Mouse (Mus musculus) sigmoid colon, adult 10 weeks (tissue): Measurements from ENCODE around the gene Htra2. TPM values are rescaled to one million over a fixed set of nuclear protein-coding genes. Genes with fewer than 3 reads are reported as not detected.

Source experiments
- polyA plus RNA-seq: library from polyadenylated mRNA; stranded (reverse); fragments of 350-450 nt; fragmentation: Illumina TruSeq; extraction: RNeasy Lipid Tissue Mini Kit (QIAGEN cat#74804); gene quantifications from one replicate; pipeline ENCODE4 v1.2.3, GENCODE M21; 2014; ENCODE audit warnings: low read depth, low replicate concordance

Gene Htra2
- 3.1 TPM for polyA plus RNA-seq

GRCm38 (mm10) chr6:83054871-83055431, at the start of gene Htra2:
Gene Htra2 (minus strand): TSS chr6:83055273.

DNA sequence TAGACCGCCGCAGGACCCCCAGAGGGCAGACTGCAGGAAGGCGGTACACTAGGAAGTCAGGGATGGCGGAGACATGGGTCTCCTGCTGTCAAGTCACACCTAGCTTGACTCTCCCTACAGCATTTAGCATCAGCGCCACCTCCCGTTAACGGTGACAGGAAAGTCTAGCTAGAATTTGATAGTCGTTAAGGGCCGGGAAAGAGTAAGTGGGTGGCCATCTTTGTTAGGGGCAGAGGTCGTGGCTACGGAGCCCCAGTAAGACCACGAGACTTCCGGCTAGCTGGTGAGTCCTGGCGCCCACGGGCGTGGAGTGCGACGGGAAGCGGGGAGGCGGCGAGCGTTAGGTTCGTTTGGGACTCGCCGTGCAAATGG, 46.2 kb upstream of the Htra2 start, which contains the start of the genes Ccdc142 and Gm42688:
Ccdc142 (plus strand) TSS at position 286 of the 372 bp plus-strand sequence.
Gm42688 (plus strand) TSS at position 302 of the 372 bp plus-strand sequence.

DNA sequence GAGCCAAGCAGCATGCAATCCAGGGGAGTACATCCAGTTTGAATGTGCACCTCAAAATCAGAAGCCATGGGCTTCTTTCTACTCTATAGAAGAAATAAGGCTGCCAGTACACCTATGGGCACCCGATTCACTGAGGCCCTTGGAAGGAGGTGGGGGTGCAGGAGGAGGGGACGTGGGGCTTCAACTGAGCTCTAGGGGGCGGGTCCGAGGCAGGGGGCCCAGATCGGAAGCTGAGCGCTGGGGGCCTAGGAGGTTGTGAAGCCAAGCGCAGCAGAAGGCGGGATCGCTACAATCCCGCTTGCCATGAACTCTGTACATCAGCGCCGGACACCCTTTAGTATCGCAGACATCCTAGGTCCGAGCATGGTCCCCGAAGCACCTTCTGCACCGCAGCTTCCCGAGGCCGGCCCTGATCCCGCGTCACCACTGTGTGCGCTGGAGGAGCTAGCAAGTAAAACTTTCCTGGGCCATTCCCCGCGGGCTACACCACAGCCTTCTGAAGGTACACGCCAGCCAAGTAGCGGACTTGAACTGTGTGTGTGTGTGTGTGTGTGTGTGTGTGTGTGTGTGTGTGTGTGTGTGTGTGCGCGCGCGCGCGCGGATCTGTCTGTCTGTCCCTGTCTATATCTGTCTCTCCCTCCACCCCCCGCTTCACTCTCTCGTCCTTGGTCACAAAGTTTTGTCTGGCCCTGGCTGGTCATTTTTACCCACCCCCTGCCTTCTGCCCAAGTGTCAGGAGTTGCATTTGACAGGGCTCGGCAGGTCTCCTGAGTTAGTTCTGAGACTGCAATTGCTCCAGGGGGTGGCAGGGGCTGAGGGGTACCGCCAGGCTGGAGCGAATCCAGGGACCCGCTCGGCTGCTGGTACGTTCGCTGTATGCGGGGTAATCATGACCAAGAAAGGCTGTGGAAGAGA, 31.3 kb upstream of the Htra2 start, which contains the start of gene Lbx2:
Lbx2 (plus strand) TSS at position 247 of the 915 bp plus-strand sequence.

GRCm38 (mm10) chr6:83077630-83078323, 22.7 kb upstream of the Htra2 start, which contains the start of gene Pcgf1:
Gene Pcgf1 (plus strand): TSS chr6:83077869.

DNA sequence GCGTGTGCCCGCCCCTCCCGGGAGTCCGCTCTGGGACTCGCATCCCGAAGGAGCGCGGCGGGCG, 15.0 kb upstream of the Htra2 start, which contains the start of gene Tlx2:
Tlx2 (minus strand) TSS at position 47 of the 64 bp plus-strand sequence.

GRCm38 (mm10) chr6:83057790-83058189, 2.7 kb upstream of the Htra2 start, which contains the start of gene Dqx1:
Gene Dqx1 (plus strand): TSS chr6:83057844.

GRCm38 (mm10) chr6:83054074-83054851, 810 bp downstream of the Htra2 start, which contains the start of gene Aup1:
Gene Aup1 (plus strand): TSS chr6:83054521.

DNA sequence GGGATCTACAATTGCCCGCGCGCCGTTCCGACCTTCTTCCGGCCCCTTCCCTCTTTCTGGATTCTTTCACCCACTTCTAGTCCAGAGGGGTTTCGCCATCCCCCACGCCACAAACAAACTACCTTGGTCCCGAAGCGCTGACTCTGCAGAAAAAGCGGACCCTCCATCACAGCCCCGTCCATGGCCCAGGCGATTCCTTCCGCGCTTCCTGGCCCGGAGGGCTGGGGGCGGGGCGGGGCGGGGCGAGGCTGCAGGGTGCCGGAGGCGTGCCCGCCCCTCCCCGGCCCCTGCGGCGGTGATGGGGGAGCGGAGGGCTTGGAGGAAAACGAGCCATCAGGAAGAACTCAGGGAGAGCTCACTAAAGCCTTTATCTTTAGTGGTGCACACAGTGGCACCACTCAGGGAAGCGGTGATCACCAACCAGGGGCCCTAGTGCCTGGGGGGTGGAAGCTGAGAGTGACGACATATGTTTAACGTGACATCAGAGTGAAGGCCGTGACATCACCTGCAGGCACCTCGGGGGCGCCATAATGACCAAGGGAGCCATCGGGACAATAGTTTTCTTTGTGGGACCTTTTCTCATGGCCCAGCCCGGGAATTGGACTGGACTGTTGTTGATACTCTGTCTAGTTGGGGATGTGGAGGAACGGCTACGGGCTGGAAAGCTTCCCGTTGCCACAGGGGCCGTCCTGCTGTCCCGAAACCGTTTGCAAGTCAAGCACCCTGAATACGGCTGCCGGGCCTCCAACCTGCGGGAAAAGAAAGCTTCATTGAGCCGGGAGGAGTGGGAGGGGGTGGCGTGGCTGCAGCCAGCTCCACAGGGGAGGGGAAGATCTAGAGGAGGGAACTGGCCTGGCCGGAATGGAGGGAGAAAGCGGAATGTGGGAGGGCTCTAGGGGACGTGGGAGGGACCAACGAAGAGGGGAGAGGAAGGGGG, 21.6 kb downstream of the Htra2 start, which contains the start of the genes Dok1 and Loxl3:
Dok1 (minus strand) TSS at position 223 of the 937 bp plus-strand sequence.
Loxl3 (plus strand) TSS at position 925 of the 937 bp plus-strand sequence.

Other genes starting within 250 kb of the Htra2 start
- not detected for gene Sema4f, start 115.5 kb downstream of the Htra2 start, polyA plus RNA-seq
- 0.22 TPM for gene M1ap, start 108.4 kb downstream of the Htra2 start, polyA plus RNA-seq
- 0.41 TPM for gene Dok1, start 21.8 kb downstream of the Htra2 start, polyA plus RNA-seq
- gene Loxl3, start 21.1 kb downstream of the Htra2 start, polyA plus RNA-seq = 1.3 TPM
- gene Aup1, start 752 bp downstream of the Htra2 start, polyA plus RNA-seq = 19.9 TPM
- 3.0 TPM for gene Dqx1, start 2.6 kb upstream of the Htra2 start, polyA plus RNA-seq
- not detected for gene Tlx2, start 15.0 kb upstream of the Htra2 start, polyA plus RNA-seq
- gene Pcgf1, start 22.6 kb upstream of the Htra2 start, polyA plus RNA-seq = 5.8 TPM
- not detected for gene Lbx2, start 31.1 kb upstream of the Htra2 start, polyA plus RNA-seq
- not detected for gene Ccdc142, start 46.3 kb upstream of the Htra2 start, polyA plus RNA-seq
- gene Gm42688, start 46.3 kb upstream of the Htra2 start, polyA plus RNA-seq = 1.2 TPM
- gene Mrpl53, start 53.8 kb upstream of the Htra2 start, polyA plus RNA-seq = 22.0 TPM
- 2.2 TPM for gene Mogs, start 60.2 kb upstream of the Htra2 start, polyA plus RNA-seq
- 11.9 TPM for gene Wbp1, start 66.3 kb upstream of the Htra2 start, polyA plus RNA-seq
- gene Ino80b, start 70.2 kb upstream of the Htra2 start, polyA plus RNA-seq = not detected
- 0.28 TPM for gene Rtkn, start 80.2 kb upstream of the Htra2 start, polyA plus RNA-seq
- gene Wdr54, start 101.1 kb upstream of the Htra2 start, polyA plus RNA-seq = 0.35 TPM
- gene 1700003E16Rik, start 101.1 kb upstream of the Htra2 start, polyA plus RNA-seq = not detected
- gene Dctn1, start 110.6 kb upstream of the Htra2 start, polyA plus RNA-seq = 19.5 TPM
- gene Slc4a5, start 164.6 kb upstream of the Htra2 start, polyA plus RNA-seq = not detected